Mouse (Mus musculus) heart, postnatal 14 days (tissue): ENCODE data around the gene Clip2. TPM values are rescaled to one million over a fixed set of nuclear protein-coding genes. Genes with fewer than 3 reads are reported as not detected.

Experiments used
- DNase-seq, 2 experiments: peaks; one replicate each; pipeline ENCODE4 v3.0.0; 2021 to 2022
- intact Hi-C: fragments of 180-260 bp; cut with DNase I; formaldehyde crosslinking; loops from one replicate; pipeline ENCODE4 v1.15.1; 2025
- long read RNA-seq, 2 experiments: library from polyadenylated mRNA; stranded (forward); transcript quantifications; one replicate each; pipeline ENCODE4 v2.0.0; 2021
- total RNA-seq, 2 experiments: library from RNA; stranded (reverse); gene quantifications; 2 replicates each; pipeline ENCODE4 v1.2.3; 2021

The Clip2 gene
- 10 to 100 TPM; 10.2 to 10.3 TPM for total RNA-seq
- long read RNA-seq, experiment 1, full-length matches to known transcripts, result 1 of 2 reads
- long read RNA-seq, experiment 1, partial matches to known transcripts, result 1 of 2 reads
- long read RNA-seq, experiment 1, other reads (novel, unspliced or antisense), result 0 of 2 reads
- long read RNA-seq, experiment 2, full-length matches to known transcripts, result 2 of 3 reads
- long read RNA-seq, experiment 2, partial matches to known transcripts, result 1 of 3 reads
- long read RNA-seq, experiment 2, other reads (novel, unspliced or antisense), result 0 of 3 reads

GRCm38 (mm10) chr5:134552110-134552972 lies at the start of gene Clip2:
Gene Clip2 (minus strand): TSS chr5:134552434.
- intact Hi-C loops, result no loop called here
- DNase-seq, result peak; percentile 100

GRCm38 (mm10) chr5:134597711-134598110 lies 45.5 kb upstream of the Clip2 start:
- DNase-seq, result peak; percentile 61 to 62
- intact Hi-C loops, result no loop called here

GRCm38 (mm10) chr5:134593093-134593492 lies 40.9 kb upstream of the Clip2 start:
- no peak for DNase-seq
- intact Hi-C loops, result no loop called here

DNA sequence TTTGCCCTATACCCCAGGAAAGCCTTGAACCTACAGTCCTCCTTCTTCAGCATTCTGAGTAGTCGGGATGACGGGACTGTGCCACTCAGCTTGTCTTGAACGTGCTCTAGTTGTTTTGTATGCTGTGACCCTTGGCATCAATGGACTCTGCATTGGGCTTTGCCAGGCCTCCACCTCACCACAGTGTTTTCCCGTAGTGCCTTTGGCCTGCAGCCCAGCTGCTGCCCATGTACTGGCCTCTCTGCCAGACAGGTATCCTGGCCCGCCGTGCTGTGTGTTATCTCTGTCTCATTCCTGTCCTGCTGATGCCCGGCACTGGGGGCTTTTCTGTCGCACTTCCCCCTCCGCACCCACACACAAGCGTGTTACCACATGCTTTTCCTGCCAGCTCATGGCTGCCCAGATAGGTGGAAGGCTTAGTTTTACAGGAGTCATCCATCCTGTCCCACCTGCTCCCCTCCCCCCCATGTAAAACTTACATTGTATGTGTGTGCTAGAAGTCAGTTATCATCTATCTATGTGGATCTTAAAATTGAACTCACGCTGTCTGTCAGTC lies 39.9 kb upstream of the Clip2 start:
- peak; percentile 55 to 64 for DNase-seq
- intact Hi-C loops, result no loop called here

DNA sequence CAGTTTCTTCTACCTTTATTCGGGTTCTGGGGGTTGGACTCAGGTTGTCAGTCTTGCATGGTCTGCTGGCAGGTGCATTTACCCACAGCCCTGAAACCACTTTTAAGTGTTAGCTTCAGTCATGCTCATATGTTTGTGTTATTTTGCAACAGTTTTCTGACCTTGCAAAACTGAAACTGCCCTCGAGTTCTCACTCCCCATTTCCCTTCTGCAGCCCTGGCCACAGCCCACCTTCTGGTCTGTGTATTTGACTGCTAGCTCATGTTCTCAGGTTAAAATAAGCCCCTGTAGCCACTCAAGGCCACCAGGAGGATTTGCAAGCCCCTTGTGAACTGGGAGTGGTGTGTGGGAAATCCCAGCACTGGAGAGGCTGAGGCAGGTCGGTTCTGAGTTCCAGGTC lies 37.7 kb upstream of the Clip2 start:
- intact Hi-C loops, result loop anchor here (10.0 kb wide), 1 partner anchor 205 kb away; no protein-coding TSS in a partner anchor
- DNase-seq, result no peak

DNA sequence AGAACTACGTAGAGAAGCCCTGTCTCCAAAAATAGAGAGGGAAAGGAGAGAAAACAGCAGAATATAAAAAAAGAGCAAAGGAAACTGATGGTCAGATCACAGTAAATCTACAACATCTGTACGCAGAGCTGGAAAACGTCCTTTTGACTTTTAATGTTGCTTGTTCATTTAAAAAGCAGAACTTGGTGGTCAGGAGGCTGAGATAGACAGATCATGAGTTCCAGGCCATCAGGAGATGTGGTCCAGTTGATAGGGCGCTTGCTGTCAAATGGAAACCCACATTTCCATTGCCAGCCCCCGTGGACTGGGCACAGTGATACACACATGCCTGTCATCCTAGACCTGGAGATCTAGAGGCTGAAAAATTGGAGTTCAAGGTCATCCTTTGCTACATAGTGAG lies 32.6 kb upstream of the Clip2 start:
- no peak for DNase-seq
- intact Hi-C loops, result loop anchor here (5.0 to 10.0 kb wide), 2 partner anchors 37 to 200 kb away; no protein-coding TSS in a partner anchor

GRCm38 (mm10) chr5:134583884-134584213 lies 31.6 kb upstream of the Clip2 start:
- no peak for DNase-seq

GRCm38 (mm10) chr5:134583006-134583883 lies 31.0 kb upstream of the Clip2 start:
- intact Hi-C loops, result loop anchor here (5.0 to 10.0 kb wide), 2 partner anchors 36 to 198 kb away; no protein-coding TSS in a partner anchor
- no peak for DNase-seq

More at GRCm38 (mm10) chr5:134583884-134584213, 31.6 kb upstream of the Clip2 start:
- intact Hi-C loops, result loop anchor here (5.0 to 10.0 kb wide), 2 partner anchors 37 to 199 kb away; no protein-coding TSS in a partner anchor

DNA sequence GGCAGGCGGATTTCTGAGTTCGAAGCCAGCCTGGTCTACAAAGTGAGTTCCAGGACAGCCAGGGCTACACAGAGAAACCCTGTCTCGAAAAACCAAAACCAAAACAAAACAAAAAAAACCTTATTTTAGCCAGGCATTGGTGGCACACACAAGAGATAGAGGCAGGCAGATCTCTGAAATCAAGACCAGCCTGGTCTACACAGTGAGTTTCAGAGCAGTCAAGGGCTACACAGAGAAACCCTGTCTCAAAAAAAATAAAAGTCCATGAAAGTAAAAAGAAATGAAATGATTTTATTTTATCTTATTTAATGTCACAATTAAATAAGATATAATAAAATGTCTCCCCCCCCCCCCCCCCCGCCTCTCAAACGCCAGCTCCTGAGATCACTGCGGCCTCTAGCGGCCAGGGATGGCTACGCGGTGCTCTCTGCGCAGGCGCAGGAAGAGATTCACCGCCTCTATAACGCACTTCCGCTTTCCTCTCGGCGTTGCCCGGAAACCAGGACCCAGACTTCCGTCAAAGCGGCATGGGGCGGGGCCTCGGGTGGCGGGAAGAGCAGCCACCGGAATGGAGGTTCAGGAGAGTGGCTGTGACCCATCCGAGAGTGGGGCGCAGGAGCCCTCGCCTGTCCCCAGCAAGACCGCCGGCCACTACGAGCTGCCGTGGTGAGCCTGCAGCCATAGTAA lies 30.1 kb upstream of the Clip2 start:
- intact Hi-C loops, result loop anchor here (5.0 to 10.0 kb wide), 2 partner anchors 35 to 198 kb away; no protein-coding TSS in a partner anchor

GRCm38 (mm10) chr5:134581146-134581545 lies 28.9 kb upstream of the Clip2 start, which contains the start of gene Rfc2:
Gene Rfc2 (plus strand): TSS chr5:134581366.
- intact Hi-C loops, result loop anchor here (2.0 to 10.0 kb wide), 3 partner anchors 34 to 196 kb away; no protein-coding TSS in a partner anchor
- DNase-seq, result no peak

More for the DNA sequence above, 30.1 kb upstream of the Clip2 start:
- DNase-seq, result peak; percentile 97 to 98

DNA sequence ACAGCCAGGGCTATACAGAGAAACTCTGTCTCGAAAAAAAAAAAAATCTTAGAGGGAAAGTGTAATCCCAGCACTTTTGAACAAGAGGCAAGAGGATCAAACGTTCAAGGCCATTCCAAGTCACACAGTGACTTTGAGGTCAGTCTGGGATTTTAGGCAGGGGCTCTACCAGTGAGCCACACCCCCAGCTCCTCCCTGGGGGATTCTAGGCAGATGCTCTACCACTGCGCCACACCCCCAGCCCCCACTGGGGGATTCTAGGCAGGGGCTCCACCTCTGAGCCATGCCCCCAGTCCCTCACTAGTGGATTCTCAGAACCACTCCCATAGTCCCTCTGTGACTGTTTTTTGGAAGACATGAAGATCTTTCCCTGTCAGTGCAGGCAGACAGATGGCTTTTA lies 26.9 kb upstream of the Clip2 start:
- intact Hi-C loops, result no loop called here
- DNase-seq, result no peak

DNA sequence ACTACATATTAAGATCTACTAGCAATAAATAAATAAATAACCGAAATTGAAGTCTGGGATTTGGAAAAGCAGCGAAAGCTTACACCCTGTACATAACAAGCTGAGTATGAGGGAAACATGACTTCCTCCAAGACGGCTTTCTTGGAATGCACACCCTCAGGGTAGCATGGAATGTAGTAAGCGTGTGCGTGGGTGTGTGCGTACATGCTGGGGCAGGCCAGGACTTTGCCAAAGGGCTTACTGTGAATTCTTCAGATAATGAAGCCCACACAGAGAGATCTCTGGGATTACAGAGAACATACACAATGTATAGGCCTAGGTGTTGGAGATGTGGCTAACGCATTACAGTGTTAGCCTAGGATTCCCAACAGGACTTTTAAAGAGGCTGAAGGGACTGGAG lies 25.3 kb upstream of the Clip2 start:
- no peak for DNase-seq
- intact Hi-C loops, result no loop called here

- no peak for DNase-seq
- intact Hi-C loops, result no loop called here
These were observed 24.4 kb upstream of the Clip2 start for GRCm38 (mm10) chr5:134576517-134577220.

GRCm38 (mm10) chr5:134575833-134576232 lies 23.6 kb upstream of the Clip2 start:
- DNase-seq, result no peak
- intact Hi-C loops, result no loop called here

DNA sequence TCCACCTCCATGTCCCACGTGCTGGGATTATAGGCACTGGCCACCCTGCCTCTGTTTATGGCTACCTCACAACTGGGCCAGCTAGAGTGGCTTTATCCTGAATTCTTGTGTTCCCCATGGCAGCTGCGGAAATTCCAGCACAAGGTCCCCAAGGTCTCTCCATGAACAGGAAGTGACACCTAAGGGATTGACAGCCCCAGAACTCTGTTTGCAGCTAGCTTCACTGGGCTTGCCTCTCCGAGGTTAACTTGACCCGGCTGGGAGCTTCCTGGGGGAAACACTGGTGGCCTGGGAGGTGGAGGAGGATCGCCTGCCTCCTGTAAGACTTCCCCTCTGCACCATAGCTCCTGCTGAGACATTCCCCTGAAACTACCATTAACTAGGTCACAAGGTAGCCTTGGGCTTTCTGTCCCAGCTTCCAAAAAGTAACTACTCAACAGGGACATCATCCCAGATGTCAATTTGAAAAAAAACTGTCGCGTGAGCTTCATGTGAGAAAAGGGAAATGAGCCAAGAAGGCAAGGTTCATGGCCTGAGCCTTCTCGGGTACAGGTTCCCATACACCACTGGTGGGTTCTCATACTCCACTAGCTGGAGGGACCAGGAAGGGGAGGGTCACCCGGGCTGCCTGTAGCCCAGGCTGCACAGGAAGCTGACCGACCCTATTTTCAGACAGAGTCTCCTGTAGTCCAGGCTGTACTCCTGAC lies 20.4 kb upstream of the Clip2 start:
- intact Hi-C loops, result no loop called here
- peak in 1 of 2 experiments; percentile 34 for DNase-seq

GRCm38 (mm10) chr5:134571730-134572507 lies 19.7 kb upstream of the Clip2 start:
- peak; percentile 41 to 62 for DNase-seq
- intact Hi-C loops, result no loop called here

GRCm38 (mm10) chr5:134568964-134569491 lies 16.8 kb upstream of the Clip2 start:
- intact Hi-C loops, result no loop called here
- DNase-seq, result peak; percentile 40 to 42
